Mouse (Mus musculus): Measurements from ENCODE around the gene Pxn. TPM values are rescaled to one million over a fixed set of nuclear protein-coding genes. Genes with fewer than 3 reads are reported as not detected.

Pxn gene
- polyA plus RNA-seq, 1 experiment from 2014 or later: 33.5 TPM

DNA sequence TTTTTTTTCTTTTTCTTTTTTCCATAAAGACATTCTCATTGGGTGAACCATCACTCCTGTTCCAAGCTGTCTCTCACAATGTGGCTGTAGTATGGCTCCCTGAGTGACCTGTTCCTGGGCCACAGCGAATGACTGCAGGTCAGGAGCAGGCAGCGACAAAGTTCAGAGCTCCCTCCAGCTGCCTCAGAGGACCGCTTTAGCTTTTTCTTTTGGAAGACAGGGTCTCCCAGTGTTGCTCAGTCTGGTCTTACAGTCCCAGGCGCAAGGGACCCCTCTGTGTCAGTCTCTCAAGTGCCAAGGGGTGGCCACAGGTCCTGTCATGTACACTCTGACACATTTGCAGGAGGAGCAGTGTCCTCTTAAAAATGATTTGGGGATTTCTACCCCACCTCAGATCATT, 16.1 kb downstream of the Pxn start:
- 79% methylated on average over 4 of the region's 4 CpGs for WGBS
- Histone ChIP-seq H3K4me3 (no peak overlapping the region), H3K27ac (peak overlapping the region; percentile 80), H3K27me3 (no peaks in the 10 kb centered on the region), H3K4me2 (peak overlapping the region; percentile 9; the same call in 1 of the 2 replicates), H3K9me3 (replicated peaks) (no peaks in the 10 kb centered on the region), H3K36me3 (no peaks in the 10 kb centered on the region; the same call in 1 of the 2 replicates), H3K4me1 (replicated peaks) (peaks cover 65% of the 10 kb centered on the region), H3K9ac (0 out of 2 replicates have a peak overlapping the region, but pooled peaks have one; percentile 7)
- no peak for ATAC-seq (replicated peaks; ENCODE audit: insufficient number of reproducible peaks, insufficient read depth, low FRiP score, low read depth)

DNA sequence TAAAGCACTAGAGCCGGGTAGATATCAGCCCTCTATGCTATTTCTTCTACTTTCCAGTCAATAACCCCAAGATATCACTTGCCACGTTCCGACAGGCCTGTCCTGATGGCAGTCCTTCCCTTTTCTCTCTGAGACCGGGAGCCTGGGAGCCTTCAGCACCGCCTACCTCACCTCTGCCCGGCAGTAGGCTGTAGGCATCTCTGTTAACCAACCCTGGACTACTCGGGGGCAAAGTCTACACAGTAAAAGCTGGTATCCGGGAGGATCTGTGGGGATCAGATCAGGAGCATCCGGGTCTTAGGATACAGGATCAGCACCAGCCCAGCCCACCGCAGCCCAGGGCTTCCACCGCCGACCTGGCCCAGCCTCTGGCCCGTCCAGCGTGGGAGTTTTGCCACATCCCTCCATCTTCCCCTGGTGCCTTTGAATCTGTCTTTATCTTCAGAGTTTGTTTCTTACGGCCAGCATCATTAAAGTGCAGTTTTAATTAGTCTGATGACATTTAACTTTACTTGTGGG, 16.6 kb downstream of the Pxn start:
- Histone ChIP-seq H3K4me1 (replicated peaks) (peaks cover 66% of the 10 kb centered on the region), H3K4me2 (no peak overlapping the region), H3K27me3 (no peaks in the 10 kb centered on the region), H3K4me3 (no peak overlapping the region), H3K27ac (peak overlapping the region; percentile 80), H3K36me3 (no peaks in the 10 kb centered on the region; the same call in 1 of the 2 replicates), H3K9me3 (replicated peaks) (no peaks in the 10 kb centered on the region), H3K9ac (0 out of 2 replicates have a peak overlapping the region, but pooled peaks have one; percentile 7)
- 63% methylated on average over 15 of the region's 15 CpGs for WGBS
- no peak for ATAC-seq (replicated peaks; ENCODE audit: insufficient number of reproducible peaks, insufficient read depth, low FRiP score, low read depth)

- Histone ChIP-seq H3K27me3 (no peaks in the 10 kb centered on the region), H3K4me1 (replicated peaks) (peaks cover 74% of the 10 kb centered on the region), H3K36me3 (no peaks in the 10 kb centered on the region), H3K4me2 (peak overlapping the region; percentile 50), H3K4me3 (peak overlapping the region; percentile 19), H3K9me3 (replicated peaks) (no peaks in the 10 kb centered on the region), H3K9ac (peak overlapping the region; percentile 45; the same call in 1 of the 2 replicates), H3K27ac (peak overlapping the region; percentile 80)
- WGBS: 7% methylated on average over 15 of the region's 15 CpGs
- ATAC-seq (replicated peaks; ENCODE audit: insufficient number of reproducible peaks, insufficient read depth, low FRiP score, low read depth): peak; percentile 60
Observed at GRCm38 (mm10) chr5:115523971-115524370, 17.5 kb downstream of the Pxn start.

DNA sequence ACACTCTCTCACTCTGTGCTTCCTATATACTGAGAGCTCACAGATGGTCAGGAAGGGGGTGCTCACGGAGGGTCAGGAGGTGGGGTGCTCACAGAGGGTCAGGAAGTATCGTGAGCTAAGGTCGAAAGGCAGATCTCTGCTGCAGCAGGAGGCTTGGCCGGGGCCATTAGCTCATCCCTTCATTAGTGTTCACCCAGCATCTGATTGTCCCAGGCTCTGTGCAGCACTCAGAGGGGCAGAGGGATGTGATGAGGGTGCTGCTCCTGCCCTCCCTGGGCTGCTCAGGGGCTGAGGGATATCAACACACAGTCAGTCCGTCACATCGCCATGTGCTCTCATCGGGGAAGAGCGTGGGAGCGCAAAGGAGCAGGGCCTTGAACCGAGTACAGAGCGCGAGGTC, 18.0 kb downstream of the Pxn start:
- 43% methylated on average over 12 of the region's 12 CpGs for WGBS
- no peak overlapping the region for H3K4me3 ChIP-seq
- H3K9ac ChIP-seq: peak overlapping the region; percentile 45; the same call in 1 of the 2 replicates
- peak overlapping the region; percentile 50 for H3K4me2 ChIP-seq
- ATAC-seq (replicated peaks; ENCODE audit: insufficient number of reproducible peaks, insufficient read depth, low FRiP score, low read depth): peak; percentile 5
- H3K36me3 ChIP-seq: no peaks in the 10 kb centered on the region
- H3K27me3 ChIP-seq: no peaks in the 10 kb centered on the region
- peaks cover 75% of the 10 kb centered on the region for H3K4me1 ChIP-seq (replicated peaks)
- peak overlapping the region; percentile 80 for H3K27ac ChIP-seq
- no peaks in the 10 kb centered on the region for H3K9me3 ChIP-seq (replicated peaks)

DNA sequence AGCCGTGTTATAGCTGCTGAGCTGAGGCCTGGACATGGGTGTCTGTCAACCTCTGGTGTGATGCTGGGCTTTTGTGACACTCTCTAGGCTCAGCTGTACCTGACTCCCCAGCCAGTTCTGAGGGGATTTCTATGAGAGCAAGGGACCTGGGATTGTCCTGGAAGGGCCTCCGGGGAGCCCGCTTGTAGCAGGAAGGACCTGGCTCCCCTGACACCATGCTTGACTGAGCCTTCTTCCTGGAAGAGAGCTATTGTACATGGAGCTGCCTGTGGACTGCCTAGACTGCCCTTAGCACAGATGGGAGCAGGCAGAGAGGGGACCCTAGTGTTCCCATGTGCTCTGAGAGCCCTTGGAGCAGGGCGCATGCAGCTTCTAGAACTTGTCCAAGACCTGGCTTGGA, 18.9 kb downstream of the Pxn start:
- ATAC-seq (replicated peaks; ENCODE audit: insufficient number of reproducible peaks, insufficient read depth, low FRiP score, low read depth): no peak
- no peak overlapping the region for H3K4me3 ChIP-seq
- H3K36me3 ChIP-seq: no peaks in the 10 kb centered on the region
- H3K9me3 ChIP-seq (replicated peaks): no peaks in the 10 kb centered on the region
- no peaks in the 10 kb centered on the region for H3K27me3 ChIP-seq
- H3K4me2 ChIP-seq: no peak overlapping the region
- peaks cover 78% of the 10 kb centered on the region for H3K4me1 ChIP-seq (replicated peaks)
- H3K27ac ChIP-seq: peak overlapping the region; percentile 27; the same call in 1 of the 2 replicates
- 80% methylated on average over 4 of the region's 4 CpGs for WGBS
- H3K9ac ChIP-seq: no peak overlapping the region

- ATAC-seq (replicated peaks; ENCODE audit: insufficient number of reproducible peaks, insufficient read depth, low FRiP score, low read depth): no peak
- H3K9ac ChIP-seq: peak overlapping the region; percentile 7; the same call in 1 of the 2 replicates
- peaks cover 78% of the 10 kb centered on the region for H3K4me1 ChIP-seq (replicated peaks)
- H3K27ac ChIP-seq: peak overlapping the region; percentile 27
- H3K4me2 ChIP-seq: no peak overlapping the region
- no peak overlapping the region for H3K4me3 ChIP-seq
- H3K9me3 ChIP-seq (replicated peaks): no peaks in the 10 kb centered on the region
- H3K36me3 ChIP-seq: no peaks in the 10 kb centered on the region
- WGBS: 68% methylated on average over 9 of the region's 9 CpGs
- no peaks in the 10 kb centered on the region for H3K27me3 ChIP-seq
Observed at GRCm38 (mm10) chr5:115525943-115526342, 19.5 kb downstream of the Pxn start.

GRCm38 (mm10) chr5:115526456-115527202, 20.2 kb downstream of the Pxn start:
- Histone ChIP-seq H3K9ac (no peak overlapping the region), H3K4me3 (no peak overlapping the region), H3K9me3 (replicated peaks) (no peaks in the 10 kb centered on the region), H3K4me2 (no peak overlapping the region), H3K36me3 (no peaks in the 10 kb centered on the region), H3K27ac (no peak overlapping the region), H3K27me3 (no peaks in the 10 kb centered on the region), H3K4me1 (replicated peaks) (peaks cover 80% of the 10 kb centered on the region)
- ATAC-seq (replicated peaks; ENCODE audit: insufficient number of reproducible peaks, insufficient read depth, low FRiP score, low read depth): no peak
- 87% methylated on average over 17 of the region's 17 CpGs for WGBS

DNA sequence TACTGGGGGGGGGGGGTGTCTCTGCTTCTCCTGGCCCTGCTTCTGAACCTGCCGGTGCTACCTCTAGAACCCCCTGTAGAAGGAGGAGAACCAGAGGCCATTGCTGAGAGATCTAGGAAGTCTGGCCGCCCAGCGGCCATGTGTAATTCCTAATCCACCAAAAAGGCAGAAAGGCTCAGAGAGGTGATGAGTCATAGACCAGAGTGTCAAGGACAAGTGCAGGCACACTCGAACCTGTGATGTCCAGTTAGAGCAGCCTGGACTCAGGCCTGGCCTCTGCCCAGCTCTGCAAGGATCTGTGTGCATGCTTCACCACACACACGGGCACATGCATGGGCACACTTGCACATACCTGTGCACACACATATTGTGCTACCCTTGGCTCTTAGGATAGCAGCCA, 21.7 kb downstream of the Pxn start:
- H3K4me3 ChIP-seq: no peak overlapping the region
- H3K4me2 ChIP-seq: no peak overlapping the region
- peaks cover 80% of the 10 kb centered on the region for H3K4me1 ChIP-seq (replicated peaks)
- no peaks in the 10 kb centered on the region for H3K36me3 ChIP-seq
- ATAC-seq (replicated peaks; ENCODE audit: insufficient number of reproducible peaks, insufficient read depth, low FRiP score, low read depth): no peak
- H3K27ac ChIP-seq: no peak overlapping the region
- H3K9ac ChIP-seq: no peak overlapping the region
- WGBS: 68% methylated on average over 5 of the region's 5 CpGs
- no peaks in the 10 kb centered on the region for H3K9me3 ChIP-seq (replicated peaks)
- no peaks in the 10 kb centered on the region for H3K27me3 ChIP-seq

DNA sequence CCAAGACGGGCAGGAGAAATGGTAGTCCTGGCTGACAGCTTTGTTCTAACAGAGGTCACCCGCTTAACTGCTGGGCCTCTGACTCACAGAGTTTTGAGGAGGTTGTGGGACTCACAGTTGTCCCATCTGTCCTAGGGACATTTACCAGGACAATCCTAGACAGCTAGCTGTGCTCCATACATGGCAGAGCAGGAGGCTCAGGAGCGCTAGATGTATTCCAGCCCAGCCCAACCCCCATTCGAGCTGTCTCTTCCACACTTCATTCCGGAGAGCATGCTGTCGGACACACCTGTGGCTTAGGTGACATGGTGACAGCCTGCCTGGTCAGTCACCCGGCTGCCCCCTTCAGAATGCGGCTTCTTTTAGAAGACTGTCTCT, 22.9 kb downstream of the Pxn start:
- H3K4me1 ChIP-seq (replicated peaks): peaks cover 83% of the 10 kb centered on the region
- H3K4me2 ChIP-seq: peak overlapping the region; percentile 60; the same call in 1 of the 2 replicates
- H3K4me3 ChIP-seq: no peak overlapping the region
- H3K36me3 ChIP-seq: no peaks in the 10 kb centered on the region
- no peaks in the 10 kb centered on the region for H3K9me3 ChIP-seq (replicated peaks)
- H3K27me3 ChIP-seq: no peaks in the 10 kb centered on the region
- peak overlapping the region; percentile 96 for H3K27ac ChIP-seq
- no peak for ATAC-seq (replicated peaks; ENCODE audit: insufficient number of reproducible peaks, insufficient read depth, low FRiP score, low read depth)
- WGBS: 28% methylated on average over 8 of the region's 8 CpGs
- H3K9ac ChIP-seq: peak overlapping the region; percentile 10; the same call in 1 of the 2 replicates

DNA sequence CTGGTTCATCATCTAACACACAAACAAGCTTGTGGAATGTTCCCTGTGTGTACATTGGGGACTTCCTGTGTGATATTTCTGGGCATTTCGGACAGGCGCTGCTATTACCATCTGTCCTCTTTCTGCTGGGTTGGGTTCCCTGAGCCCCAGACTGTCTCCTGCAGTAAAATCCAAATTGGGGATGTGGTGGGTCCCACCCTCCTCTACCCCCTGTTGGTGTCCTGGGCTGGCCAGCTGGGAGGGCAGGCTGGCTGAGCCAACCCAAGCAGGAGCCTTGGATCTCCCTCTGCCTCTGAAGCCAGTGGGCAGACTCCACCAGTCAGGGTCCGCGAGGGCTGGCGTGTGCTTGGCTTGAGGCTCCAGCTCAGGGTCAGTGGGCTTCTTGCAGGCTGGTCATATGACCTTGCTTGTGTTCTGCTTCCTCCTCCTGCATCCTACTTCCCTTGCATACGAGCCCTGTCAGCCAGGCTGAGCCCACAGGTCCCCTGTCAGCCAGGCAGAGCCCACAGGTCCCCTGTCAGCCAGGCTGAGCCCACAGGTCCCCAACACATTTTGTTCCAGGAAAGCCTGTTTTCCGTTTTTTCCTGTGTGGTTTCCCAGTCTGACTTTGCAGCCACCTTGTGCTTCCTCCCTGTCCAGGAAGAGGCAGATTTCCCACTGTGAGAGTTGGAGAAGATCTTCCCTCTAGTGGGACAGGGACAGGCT, 23.4 kb downstream of the Pxn start:
- H3K4me1 ChIP-seq (replicated peaks): peaks cover 83% of the 10 kb centered on the region
- no peaks in the 10 kb centered on the region for H3K36me3 ChIP-seq
- 42% methylated on average over 7 of the region's 7 CpGs for WGBS
- no peak for ATAC-seq (replicated peaks; ENCODE audit: insufficient number of reproducible peaks, insufficient read depth, low FRiP score, low read depth)
- H3K27me3 ChIP-seq: no peaks in the 10 kb centered on the region
- H3K4me2 ChIP-seq: peak overlapping the region; percentile 60
- peak overlapping the region; percentile 96 for H3K27ac ChIP-seq
- no peaks in the 10 kb centered on the region for H3K9me3 ChIP-seq (replicated peaks)
- no peak overlapping the region for H3K4me3 ChIP-seq
- peak overlapping the region; percentile 10 for H3K9ac ChIP-seq

DNA sequence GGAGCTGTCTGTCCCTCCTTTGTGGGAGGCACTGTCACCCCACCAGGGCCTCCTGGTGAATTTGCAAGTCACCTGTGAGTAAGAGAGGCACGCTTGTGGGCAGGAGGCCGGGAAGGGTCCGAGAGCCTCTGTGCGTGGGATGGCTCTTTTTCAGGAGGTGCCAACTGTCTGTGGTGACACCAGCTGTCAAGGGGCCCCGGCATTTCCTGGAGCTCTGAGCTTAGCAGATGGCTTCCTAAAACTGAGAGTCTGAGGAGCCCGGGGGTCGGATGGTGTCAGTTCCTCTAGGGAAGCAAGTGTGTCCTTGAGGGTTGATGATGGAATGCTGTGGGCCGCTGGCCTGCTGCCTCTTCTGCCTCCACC, 24.0 kb downstream of the Pxn start:
- no peaks in the 10 kb centered on the region for H3K27me3 ChIP-seq
- ATAC-seq (replicated peaks; ENCODE audit: insufficient number of reproducible peaks, insufficient read depth, low FRiP score, low read depth): no peak
- peak overlapping the region; percentile 50; the same call in 1 of the 2 replicates for H3K9ac ChIP-seq
- peaks cover 83% of the 10 kb centered on the region for H3K4me1 ChIP-seq (replicated peaks)
- H3K4me2 ChIP-seq: peak overlapping the region; percentile 60
- 40% methylated on average over 8 of the region's 8 CpGs for WGBS
- no peaks in the 10 kb centered on the region for H3K9me3 ChIP-seq (replicated peaks)
- H3K27ac ChIP-seq: peak overlapping the region; percentile 96
- no peak overlapping the region for H3K4me3 ChIP-seq
- no peaks in the 10 kb centered on the region for H3K36me3 ChIP-seq

Data from heart, embryonic 15.5 days (tissue).